Mouse (Mus musculus) MEL (cell line): ENCODE results near the gene Tmem82.

Experiments
- CHD2 ChIP-seq: IDR thresholded peaks from 2 replicates; pipeline ENCODE4 v1.6.1; 2011; ENCODE audit warnings: low read length, improper control_type of control experiment
- CTCF ChIP-seq, 3 experiments: IDR thresholded peaks in 2 of 3; conservative IDR thresholded peaks in 1 of 3; 2 replicates each; pipeline ENCODE4 v1.5.1; 2011 to 2012; ENCODE audit warnings: low read length in 3 of 3, low read depth in 2 of 3, mild to moderate bottlenecking in 2 of 3, improper control_type of control experiment in 1 of 3, inconsistent platforms in 1 of 3, mixed read lengths in 1 of 3, moderate library complexity in 1 of 3; ENCODE audit not compliant: control insufficient read depth in 1 of 3, insufficient read depth in 1 of 3, poor library complexity in 1 of 3, severe bottlenecking in 1 of 3
- ETS1 ChIP-seq: IDR thresholded peaks from 2 replicates; pipeline ENCODE4 v1.6.1; 2012; ENCODE audit warnings: low read depth, mild to moderate bottlenecking, inconsistent platforms, low read length, improper control_type of control experiment, moderate library complexity
- POLR2A ChIP-seq, 2 experiments: IDR thresholded peaks; 2 replicates each; pipeline ENCODE4 v1.6.1; 2011 to 2012; ENCODE audit warnings: low read length in 2 of 2, mild to moderate bottlenecking in 2 of 2, control low read depth in 1 of 2, improper control_type of control experiment in 1 of 2, low read depth in 1 of 2, moderate library complexity in 1 of 2; ENCODE audit not compliant: control insufficient read depth in 1 of 2, insufficient read depth in 1 of 2, poor library complexity in 1 of 2
- RCOR1 ChIP-seq: IDR thresholded peaks from 2 replicates; pipeline ENCODE4 v1.6.1; 2012; ENCODE audit warnings: low read depth, mild to moderate bottlenecking, inconsistent platforms, low read length, improper control_type of control experiment
- SIN3A ChIP-seq: IDR thresholded peaks from 2 replicates; pipeline ENCODE4 v1.6.1; 2012; ENCODE audit warnings: low read length, improper control_type of control experiment, inconsistent platforms
- SMC3 ChIP-seq: IDR thresholded peaks from 2 replicates; pipeline ENCODE4 v1.6.1; 2011; ENCODE audit warnings: low read depth, low read length, improper control_type of control experiment
- TAL1 ChIP-seq: IDR thresholded peaks from 2 replicates; pipeline ENCODE4 v1.6.1; 2012; ENCODE audit warnings: mild to moderate bottlenecking, inconsistent platforms, low read length, moderate library complexity, mixed read lengths
- TCF12 ChIP-seq: IDR thresholded peaks from 2 replicates; pipeline ENCODE4 v1.6.1; 2014; ENCODE audit warnings: low read depth, mild to moderate bottlenecking, inconsistent platforms, low read length, improper control_type of control experiment, moderate library complexity
- UBTF ChIP-seq: IDR thresholded peaks from 2 replicates; pipeline ENCODE4 v1.6.1; 2012; ENCODE audit warnings: low read depth, mild to moderate bottlenecking, inconsistent platforms, low read length, improper control_type of control experiment, moderate library complexity, borderline replicate concordance; ENCODE audit not compliant: insufficient read depth
- ZC3H11A ChIP-seq: IDR thresholded peaks from 2 replicates; pipeline ENCODE4 v1.6.1; 2012; ENCODE audit warnings: low read depth, mild to moderate bottlenecking, inconsistent platforms, low read length, improper control_type of control experiment

- TF ChIP-seq CTCF (IDR thresholded peaks at IDR 0.05 in 2 of 3, conservative IDR thresholded peaks at IDR 0.05 in 1 of 3; ENCODE audit: control insufficient read depth in 1 of 3, insufficient read depth in 1 of 3, low read depth in 2 of 3, low read length in 3 of 3, poor library complexity in 1 of 3, severe bottlenecking in 1 of 3), result no peak
- TF ChIP-seq SIN3A, result no peak
- no peak for TF ChIP-seq ETS1
- TF ChIP-seq POLR2A (IDR thresholded peaks at IDR 0.05; ENCODE audit: control insufficient read depth in 1 of 2, insufficient read depth in 1 of 2, low read depth in 1 of 2, low read length in 2 of 2, poor library complexity in 1 of 2), result no peak
- no peak for TF ChIP-seq CHD2
- TF ChIP-seq UBTF, result no peak
- TF ChIP-seq TCF12, result no peak
- TF ChIP-seq SMC3, result no peak
- no peak for TF ChIP-seq RCOR1
- no peak for TF ChIP-seq TAL1
- no peak for TF ChIP-seq ZC3H11A
Measured at GRCm38 (mm10) chr4:141564209-141564608, 54.2 kb downstream of the Tmem82 start.
